Mouse (Mus musculus) thymus, postnatal 25 days (tissue): ENCODE measurements around the gene Gm21891.
"Not testable (repeated sequence)": the region's sequence is repeated elsewhere in the genome, so short reads cannot be mapped to it uniquely, and the experiment has no call there.

ENCODE experiments used
- DNase-seq: peaks from one replicate; pipeline ENCODE4 v3.0.0; 2022

The Gm21891 gene

GRCm38 (mm10) chrY:13133392-13133791 lies at the start of gene Gm21891:
TSS of gene Gm21891 (minus strand) at chrY:13133492.
- DNase-seq: not testable (repeated sequence)

- not testable (repeated sequence) for DNase-seq
These were observed 28.4 kb upstream of the Gm21891 start, which contains the start of gene Gm21425 for GRCm38 (mm10) chrY:13161668-13162067. TSS of gene Gm21425 (plus strand) at chrY:13161968.
